Mouse (Mus musculus) limb, embryonic 14.5 days (tissue): Measurements from ENCODE around the gene Pds5b. TPM values are rescaled to one million over a fixed set of nuclear protein-coding genes. Genes with fewer than 3 reads are reported as not detected.
"Not testable (repeated sequence)": the region's sequence is repeated elsewhere in the genome, so short reads cannot be mapped to it uniquely, and the experiment has no call there.

Source experiments
- ATAC-seq: fragments of 200-750 bp; cut with Nextera tagmentation; 2 replicates; pipeline ENCODE4 v1.8.0; 2017; ENCODE audit warnings: low read depth, moderate number of reproducible peaks, moderate TSS enrichment; ENCODE audit not compliant: low FRiP score
- DNase-seq: peaks from one replicate; pipeline ENCODE4 v3.0.0-alpha.2; 2015; ENCODE audit warnings: low spot score
- H3K27ac ChIP-seq: fragments of 300-500 bp; sonication (generic); replicated peaks from 2 replicates; pipeline ENCODE4 v1.5.1; 2014; ENCODE audit warnings: low read depth, mild to moderate bottlenecking, low read length, moderate library complexity, mixed read lengths
- H3K27me3 ChIP-seq: fragments of 300-500 bp; sonication (generic); 2 replicates; pipeline ENCODE4 v1.6.1; 2014; ENCODE audit warnings: low read length, mixed read lengths; ENCODE audit not compliant: control insufficient read depth, insufficient read depth
- H3K36me3 ChIP-seq: fragments of 300-500 bp; sonication (generic); 2 replicates; pipeline ENCODE4 v1.6.1; 2014; ENCODE audit warnings: mild to moderate bottlenecking, low read length, moderate library complexity, mixed read lengths; ENCODE audit not compliant: control insufficient read depth, insufficient read depth
- H3K4me1 ChIP-seq: fragments of 300-500 bp; sonication (generic); 2 replicates; pipeline ENCODE4 v1.6.1; 2014; ENCODE audit warnings: antibody characterized with exemption, low read length, mixed read lengths; ENCODE audit not compliant: control insufficient read depth, insufficient read depth
- H3K4me2 ChIP-seq: fragments of 300-500 bp; sonication (generic); replicated peaks from 2 replicates; pipeline ENCODE4 v1.6.1; 2014; ENCODE audit warnings: low read depth, mild to moderate bottlenecking, low read length, moderate library complexity; ENCODE audit not compliant: severe bottlenecking
- H3K4me3 ChIP-seq: fragments of 300-500 bp; sonication (generic); replicated peaks from 2 replicates; pipeline ENCODE4 v1.5.1; 2014; ENCODE audit warnings: low read length
- H3K9ac ChIP-seq: fragments of 300-500 bp; sonication (generic); 2 replicates; pipeline ENCODE4 v1.6.1; 2014; ENCODE audit warnings: mild to moderate bottlenecking, low read depth, low read length, moderate library complexity; ENCODE audit not compliant: severe bottlenecking
- H3K9me3 ChIP-seq: fragments of 300-500 bp; sonication (generic); 2 replicates; pipeline ENCODE4 v1.6.1; 2016; ENCODE audit warnings: low read length; ENCODE audit not compliant: control insufficient read depth
- POLR2A ChIP-seq: fragments of 200-500 bp; IDR thresholded peaks from 2 replicates; pipeline ENCODE4 v1.8.0; 2012; ENCODE audit warnings: inconsistent platforms, mild to moderate bottlenecking, moderate library complexity, borderline replicate concordance; ENCODE audit not compliant: insufficient read depth, insufficient read length; ENCODE audit errors: extremely low read depth
- WGBS: fragments of 180-500 bp; shearing (Covaris S2); extraction: QIAGEN DNeasy Blood & Tissue Kit; methylation state at CpG from one replicate; pipeline ENCODE4 v1.1.7; 2014; 5-methylcytosine and 5-hydroxymethylcytosine counted together
- polyA plus RNA-seq, 2 experiments: library from polyadenylated mRNA; depleted of rRNA in 1 of 2; stranded (reverse) in 1 of 2; unstranded in 1 of 2; fragments of >200 nt; fragmentation: Nextera tagmentation in 1 of 2; extraction: Ambion mirVana in 1 of 2; gene quantifications; 2 replicates each; pipeline versions ENCODE4 v1.2.1 to v1.2.3; 2012 to 2014

The Pds5b gene
- polyA plus RNA-seq, 2 experiments: 40.0 to 41.6 TPM

- H3K27ac ChIP-seq: no peak overlapping the region
- H3K27me3 ChIP-seq: no peaks in the 10 kb centered on the region
- H3K9me3 ChIP-seq: no peaks in the 10 kb centered on the region
- WGBS: 86% methylated on average over 1 of the region's 1 CpGs
- no peak for ATAC-seq
- TF ChIP-seq POLR2A: no peak
- no peak overlapping the region for H3K4me3 ChIP-seq
- peaks cover 45% of the 10 kb centered on the region for H3K36me3 ChIP-seq
- DNase-seq: no peak
- no peaks in the 10 kb centered on the region for H3K4me1 ChIP-seq
- H3K4me2 ChIP-seq: no peak overlapping the region
- no peak overlapping the region for H3K9ac ChIP-seq
Observed at GRCm38 (mm10) chr5:150724641-150725040, 51.1 kb downstream of the Pds5b start.

DNA sequence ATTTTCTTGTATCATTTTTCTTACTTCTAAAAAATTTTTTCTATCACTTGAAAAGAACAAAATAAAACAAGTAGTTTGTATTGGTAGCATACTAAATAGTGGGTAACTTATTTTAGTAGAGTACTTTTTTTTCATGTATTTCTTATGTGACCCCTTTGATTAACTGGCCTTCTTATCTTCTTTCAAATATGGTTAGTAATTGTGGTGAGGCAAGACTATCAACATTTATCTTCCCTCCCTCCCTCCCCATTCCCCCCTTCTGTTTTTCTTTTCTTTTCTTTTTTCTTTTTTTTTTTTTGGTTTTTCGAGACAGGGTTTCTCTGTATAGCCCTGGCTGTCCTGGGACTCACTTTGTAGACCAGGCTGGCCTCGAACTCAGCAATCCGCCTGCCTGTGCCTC is 63.5 kb downstream of the Pds5b start:
- H3K4me2 ChIP-seq, H3K27me3 ChIP-seq, H3K4me1 ChIP-seq, DNase-seq, H3K27ac ChIP-seq, H3K9ac ChIP-seq, H3K4me3 ChIP-seq, ATAC-seq, H3K9me3 ChIP-seq: not testable (repeated sequence)
- peaks cover 24% of the 10 kb centered on the region for H3K36me3 ChIP-seq
- WGBS: 97% methylated on average over 3 of the region's 3 CpGs

DNA sequence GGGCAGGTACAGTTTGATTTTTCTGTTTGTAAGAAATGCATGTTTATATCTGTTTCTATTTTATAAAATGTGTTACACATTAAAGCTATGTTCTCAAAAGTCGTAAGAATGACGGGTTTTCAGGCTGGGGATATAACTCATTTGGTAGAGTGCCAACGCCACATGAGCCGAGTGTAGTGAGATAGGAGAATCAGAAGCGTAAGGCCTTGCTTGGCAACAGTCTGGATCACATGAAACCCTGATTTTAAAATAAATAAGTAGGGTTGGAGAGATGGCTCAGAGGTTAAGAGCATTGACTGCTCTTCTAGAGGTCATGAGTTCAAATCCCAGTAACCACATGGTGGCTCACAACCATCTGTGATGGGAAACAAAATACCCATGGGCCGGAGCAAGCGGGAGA is 65.8 kb downstream of the Pds5b start:
- TF ChIP-seq POLR2A: no peak
- WGBS: 79% methylated on average over 7 of the region's 7 CpGs
- Histone ChIP-seq H3K4me1 (no peaks in the 10 kb centered on the region), H3K27ac (no peak overlapping the region), H3K27me3 (no peaks in the 10 kb centered on the region), H3K36me3 (peaks cover 21% of the 10 kb centered on the region), H3K4me2 (no peak overlapping the region), H3K9me3 (no peaks in the 10 kb centered on the region), H3K4me3 (no peak overlapping the region), H3K9ac (no peak overlapping the region)
- DNase-seq (no peak), ATAC-seq (no peak)

GRCm38 (mm10) chr5:150740597-150740996 is 67.1 kb downstream of the Pds5b start:
- Histone ChIP-seq H3K9me3 (no peaks in the 10 kb centered on the region), H3K4me2 (no peak overlapping the region), H3K27me3 (no peaks in the 10 kb centered on the region), H3K4me1 (no peaks in the 10 kb centered on the region), H3K9ac (no peak overlapping the region), H3K27ac (no peak overlapping the region), H3K4me3 (no peak overlapping the region), H3K36me3 (peaks cover 24% of the 10 kb centered on the region)
- 60% methylated on average over 1 of the region's 2 CpGs for WGBS
- no peak for ATAC-seq
- no peak for TF ChIP-seq POLR2A
- DNase-seq: no peak

DNA sequence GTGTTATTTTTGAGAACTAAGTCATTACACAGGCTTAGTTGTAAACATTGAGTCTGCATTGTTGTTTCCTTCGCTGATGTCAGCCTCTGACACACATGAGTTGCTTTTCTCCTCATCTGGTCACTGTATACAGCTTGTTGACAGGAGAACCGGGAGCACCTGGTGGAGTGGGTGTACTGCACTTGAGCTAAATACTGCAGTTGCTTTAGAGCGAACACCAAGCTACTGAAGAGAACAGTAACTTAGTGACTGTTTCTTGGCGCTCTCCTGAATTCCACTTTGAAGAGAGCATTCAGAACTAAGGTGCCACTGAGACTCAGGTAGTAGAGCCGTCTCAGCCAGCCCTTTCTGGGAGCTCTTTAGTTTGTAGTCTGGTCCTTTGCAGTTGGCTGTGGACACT is 83.1 kb downstream of the Pds5b start:
- no peak overlapping the region for H3K9ac ChIP-seq
- no peak for ATAC-seq
- no peak overlapping the region for H3K4me3 ChIP-seq
- WGBS: 89% methylated on average over 5 of the region's 5 CpGs
- no peaks in the 10 kb centered on the region for H3K4me1 ChIP-seq
- H3K27ac ChIP-seq: no peak overlapping the region
- no peak overlapping the region for H3K4me2 ChIP-seq
- no peak for TF ChIP-seq POLR2A
- peaks cover 54% of the 10 kb centered on the region for H3K36me3 ChIP-seq
- H3K27me3 ChIP-seq: no peaks in the 10 kb centered on the region
- DNase-seq: no peak
- no peaks in the 10 kb centered on the region for H3K9me3 ChIP-seq

GRCm38 (mm10) chr5:150772403-150772802 is 98.9 kb downstream of the Pds5b start:
- Histone ChIP-seq H3K27me3 (no peaks in the 10 kb centered on the region), H3K36me3 (peaks cover 37% of the 10 kb centered on the region), H3K9ac (no peak overlapping the region), H3K27ac (0 out of 2 replicates have a peak overlapping the region, but pooled peaks have one; percentile 8), H3K4me1 (peaks cover 3% of the 10 kb centered on the region; the same call in 1 of the 2 replicates), H3K4me3 (no peak overlapping the region), H3K9me3 (no peaks in the 10 kb centered on the region), H3K4me2 (no peak overlapping the region)
- DNase-seq (no peak), ATAC-seq (no peak)
- WGBS: 18% methylated on average over 5 of the region's 5 CpGs
- no peak for TF ChIP-seq POLR2A
